Mouse (Mus musculus) thymus, postnatal 4 days (tissue): ENCODE results near the gene Mical2.

Experiments
- DNase-seq: peaks from one replicate; pipeline ENCODE4 v3.0.0; 2021

The Mical2 gene

DNA sequence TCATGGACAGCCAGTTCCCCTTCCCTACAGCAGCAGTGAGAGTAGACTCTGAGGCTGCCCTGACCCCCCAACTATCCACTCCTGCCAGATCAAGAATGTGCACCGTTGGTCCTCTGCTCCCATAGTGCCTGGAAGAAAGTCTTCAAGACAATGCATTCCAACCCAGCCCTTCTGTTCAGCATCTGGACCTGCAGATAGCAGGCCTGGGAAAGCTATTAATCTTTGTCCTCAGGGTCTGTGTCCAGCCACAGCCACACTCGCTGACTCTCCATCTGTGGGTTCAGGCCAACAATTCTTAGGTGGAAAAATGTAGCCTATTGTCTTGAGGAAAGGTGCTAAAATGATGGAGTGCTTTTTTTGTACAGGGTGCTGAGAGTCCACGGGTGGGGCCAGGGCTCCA, 54.8 kb downstream of the Mical2 start:
- no peak for DNase-seq

DNA sequence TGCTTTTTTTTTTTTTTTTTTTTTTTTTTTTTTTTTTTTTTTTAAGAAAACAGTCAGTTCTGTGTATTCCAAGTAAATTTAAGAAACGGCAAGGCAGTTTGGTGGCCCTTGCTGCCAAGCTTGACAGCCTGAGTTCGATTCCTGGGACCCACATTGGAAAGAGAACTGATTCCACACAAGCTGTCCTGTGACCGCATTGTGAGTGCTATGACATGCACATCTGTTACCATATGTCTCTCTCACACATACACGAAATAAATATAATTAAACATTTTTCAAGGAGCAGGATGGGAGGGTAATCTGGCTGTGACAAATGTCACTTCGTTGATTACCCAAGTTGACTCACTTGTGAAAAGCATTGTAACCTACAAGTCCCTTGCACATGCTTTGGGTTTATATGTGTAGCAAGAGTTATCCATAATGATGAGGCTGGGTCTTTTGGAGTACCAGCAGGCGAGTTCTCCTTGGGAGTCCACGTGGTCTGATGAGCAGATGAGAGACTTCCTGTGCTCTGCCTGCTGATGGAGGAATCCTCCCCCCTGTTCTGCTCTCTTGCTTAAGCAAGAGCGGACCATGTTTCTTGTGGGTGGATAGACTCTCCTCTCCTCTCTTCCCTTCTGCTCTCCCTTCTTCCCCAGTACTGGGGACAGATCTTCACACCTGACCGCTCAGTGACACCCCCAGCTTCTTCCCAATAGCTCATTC, 58.1 kb downstream of the Mical2 start:
- DNase-seq = no peak

DNA sequence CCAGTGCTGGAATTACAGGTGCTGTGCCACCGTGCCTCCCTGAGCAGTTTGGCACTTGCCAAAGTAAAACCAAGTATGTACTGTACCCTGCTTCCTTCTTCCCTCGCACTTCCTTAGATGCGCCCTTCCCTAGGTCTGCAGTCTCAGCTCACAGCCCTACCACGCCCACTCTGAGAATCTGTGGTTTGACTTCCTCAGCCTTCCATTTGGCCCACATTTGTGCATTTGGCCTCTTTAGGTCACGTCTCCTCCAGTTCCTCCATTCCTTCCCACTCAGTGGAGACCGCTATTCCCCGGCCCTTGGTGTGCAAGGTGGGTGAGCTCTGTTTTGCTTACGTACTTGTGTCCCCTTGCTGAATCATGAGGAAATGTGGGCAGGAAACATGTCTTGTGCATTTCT, 59.9 kb downstream of the Mical2 start:
- DNase-seq = peak; percentile 19

DNA sequence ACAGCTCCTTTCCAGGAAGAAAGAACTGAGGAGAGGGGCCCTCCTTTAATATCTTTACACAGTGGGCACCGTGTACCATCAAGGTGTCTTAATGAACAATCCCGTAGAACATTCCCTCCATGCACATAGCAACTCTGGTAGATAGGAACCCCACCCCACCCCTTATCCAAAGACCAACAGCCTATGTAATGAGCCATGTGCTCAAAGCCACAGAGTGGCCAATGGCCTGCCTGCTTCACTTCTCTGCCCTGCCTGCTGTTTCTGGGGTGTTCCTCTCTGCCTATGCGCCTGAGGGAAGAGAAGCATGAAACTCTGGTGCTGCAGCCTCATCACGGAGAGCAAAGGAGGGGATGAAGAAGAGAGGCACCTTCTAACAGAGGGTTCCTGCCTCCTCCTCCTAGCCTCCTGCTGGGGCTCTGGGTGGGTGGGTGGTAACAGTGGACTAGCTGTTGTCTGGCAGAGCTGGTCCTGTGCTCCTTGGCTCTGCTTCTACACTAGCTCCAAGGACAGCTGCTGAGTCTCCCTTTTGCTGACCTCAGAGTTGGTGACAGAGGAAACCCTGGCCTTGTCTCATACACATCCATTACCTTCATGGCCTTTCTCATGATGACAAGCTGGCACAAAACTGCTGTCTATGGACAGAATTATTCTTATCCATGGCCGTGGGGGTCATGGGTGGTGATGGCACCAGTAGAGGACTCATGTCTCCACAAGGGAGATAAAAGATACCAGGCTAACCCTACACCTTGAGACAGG, 62.9 kb downstream of the Mical2 start:
- DNase-seq = no peak

DNA sequence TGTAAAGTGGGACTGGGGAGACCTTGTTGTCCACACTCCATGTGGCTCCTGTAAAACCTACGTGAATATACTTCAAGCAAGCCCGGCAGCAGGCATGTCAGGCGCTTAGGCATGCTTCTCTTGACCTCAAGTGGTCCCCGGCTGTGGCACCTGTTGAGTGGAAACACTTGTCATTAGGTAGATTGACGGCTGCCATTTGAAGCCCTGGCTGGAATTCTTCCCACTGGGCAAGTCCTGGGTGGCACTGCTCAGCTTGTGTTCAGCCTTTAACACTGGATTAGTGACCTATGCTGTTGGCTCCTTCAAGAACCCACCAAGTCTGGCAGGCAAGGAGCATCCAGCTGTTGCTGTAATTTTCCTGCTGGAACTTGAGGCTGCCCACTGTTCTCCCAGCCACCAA, 63.9 kb downstream of the Mical2 start:
- DNase-seq = no peak

DNA sequence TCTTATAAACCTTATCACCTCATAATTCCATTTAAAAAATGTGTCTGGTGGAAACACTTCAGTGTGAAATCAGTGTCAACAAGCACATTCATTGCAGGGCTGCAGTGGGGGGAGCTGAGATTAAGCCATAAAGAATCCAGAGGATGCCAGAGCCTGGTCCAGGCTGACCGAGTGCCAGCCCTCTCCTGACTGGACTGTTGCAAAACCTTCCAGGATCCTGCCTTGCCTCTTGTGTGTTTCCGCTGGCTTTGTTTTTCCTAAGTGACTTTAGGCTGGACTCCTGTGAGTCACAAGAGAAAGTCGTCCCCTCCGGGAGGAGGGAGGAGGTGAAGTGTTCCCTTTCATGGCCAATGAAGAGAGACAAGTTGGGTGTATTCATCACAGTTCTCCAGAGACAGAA, 64.3 kb downstream of the Mical2 start:
- DNase-seq = no peak

DNA sequence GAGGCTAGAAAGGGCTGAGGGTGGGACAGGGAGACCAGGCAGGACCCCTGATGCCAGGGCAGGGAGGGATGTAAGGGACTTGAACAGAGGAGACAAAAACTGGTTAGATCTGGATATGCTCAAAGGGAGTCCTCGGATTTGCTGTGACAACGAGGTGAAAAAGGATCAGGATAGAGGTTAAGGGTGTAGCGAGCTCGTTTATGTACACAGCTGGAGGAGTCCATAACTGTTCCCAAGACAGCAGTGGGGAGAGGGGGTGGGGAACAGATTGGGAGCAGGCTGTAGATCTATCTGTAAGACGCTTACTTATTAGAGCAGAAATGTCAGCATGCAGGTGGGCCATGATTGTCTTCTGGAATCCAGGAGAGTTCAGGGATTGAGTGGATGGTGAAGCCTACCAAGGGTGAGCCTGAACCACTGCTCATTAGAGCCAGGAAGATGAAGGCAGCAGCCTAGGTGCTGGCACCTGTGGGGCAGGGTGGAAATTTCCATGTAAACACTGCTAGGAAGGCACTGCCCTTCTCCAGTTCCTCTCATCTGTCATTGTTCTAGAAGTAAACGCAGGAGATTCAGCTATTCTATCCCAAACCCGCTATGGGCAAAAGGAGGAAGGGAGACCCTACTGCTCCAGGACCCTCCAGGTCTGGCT, 67.9 kb downstream of the Mical2 start:
- no peak for DNase-seq

DNA sequence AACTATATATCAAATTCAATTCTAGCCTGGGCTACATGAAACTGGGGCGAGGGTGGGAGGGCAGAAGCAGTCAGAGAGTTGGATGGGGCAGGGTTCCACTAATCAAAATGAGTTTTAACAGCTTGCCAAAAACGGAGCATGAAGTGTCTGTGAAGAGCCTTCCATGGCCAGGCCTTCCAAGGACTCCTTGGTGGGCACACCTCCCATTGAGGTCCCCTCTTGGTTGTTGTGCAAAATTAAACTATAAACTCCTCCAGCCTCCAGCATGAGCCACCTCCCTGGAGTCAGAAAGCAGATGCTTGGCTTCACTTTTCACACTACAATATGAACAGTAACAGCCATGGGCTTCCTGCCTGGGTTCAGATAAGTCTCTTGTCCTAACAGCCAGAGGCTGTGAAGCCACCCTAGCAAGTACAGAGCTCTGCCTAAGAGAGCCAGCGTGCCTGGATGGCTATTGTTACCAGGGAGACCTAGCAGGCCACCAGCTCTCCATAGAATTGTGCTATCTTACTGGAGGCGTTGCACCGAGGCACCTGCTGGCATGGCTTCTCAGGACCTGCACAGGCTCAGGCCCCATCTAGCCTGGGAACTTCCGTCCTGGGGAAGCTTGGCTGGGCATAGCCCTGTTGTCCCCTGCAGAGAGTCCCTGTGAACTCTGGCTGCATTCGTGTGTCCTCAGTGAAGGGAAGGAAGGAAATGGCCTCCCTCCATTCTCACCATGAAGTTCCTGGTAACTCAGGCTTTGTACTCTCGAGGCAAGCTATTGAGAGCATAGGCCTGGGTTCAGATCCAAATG, 70.0 kb downstream of the Mical2 start:
- DNase-seq = no peak

DNA sequence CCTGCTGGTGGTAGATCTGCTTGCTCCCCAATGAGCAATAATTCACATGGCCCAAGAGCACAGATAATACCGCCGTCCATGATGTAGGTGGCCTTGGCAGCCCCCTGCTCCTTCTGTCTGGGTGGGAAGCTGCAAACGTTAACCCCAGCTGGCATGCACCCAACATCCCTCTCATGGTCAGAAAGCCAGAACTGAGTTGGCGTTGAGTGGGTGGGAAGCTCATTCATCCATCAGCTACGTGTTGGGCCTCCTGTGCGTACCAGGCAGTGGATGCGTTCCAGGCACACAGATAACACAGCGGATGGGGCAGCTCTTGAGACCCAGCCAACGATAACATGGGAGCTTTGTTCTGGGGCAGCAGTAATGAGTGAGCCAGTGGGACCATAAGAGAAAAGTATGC, 72.4 kb downstream of the Mical2 start:
- DNase-seq = no peak

DNA sequence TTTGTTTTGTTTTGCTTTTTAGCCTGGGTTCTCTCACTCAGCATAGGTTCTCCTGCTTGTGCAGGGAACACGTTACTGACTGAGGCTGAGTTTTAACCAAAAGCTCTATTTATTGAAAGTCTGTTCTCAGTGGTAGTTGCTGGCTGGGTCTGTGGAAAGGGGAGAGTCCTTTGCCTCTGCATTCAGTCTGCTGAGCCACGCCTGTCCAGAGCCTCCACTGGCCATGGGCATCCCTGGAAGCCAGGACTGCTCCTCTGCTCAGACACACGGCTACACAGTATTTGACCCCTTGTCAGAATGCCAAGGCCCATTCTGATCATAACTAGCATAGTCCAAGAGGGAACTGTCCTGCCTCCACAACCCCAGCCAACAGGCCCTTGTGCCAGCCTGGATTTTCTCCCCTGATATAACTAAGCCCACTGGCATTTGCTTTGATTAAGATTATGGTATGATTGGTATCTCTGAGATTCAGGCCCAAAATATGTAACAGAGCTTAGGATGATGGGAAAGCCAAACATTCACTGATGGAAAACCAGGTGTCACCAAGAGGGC, 73.3 kb downstream of the Mical2 start:
- DNase-seq = no peak

DNA sequence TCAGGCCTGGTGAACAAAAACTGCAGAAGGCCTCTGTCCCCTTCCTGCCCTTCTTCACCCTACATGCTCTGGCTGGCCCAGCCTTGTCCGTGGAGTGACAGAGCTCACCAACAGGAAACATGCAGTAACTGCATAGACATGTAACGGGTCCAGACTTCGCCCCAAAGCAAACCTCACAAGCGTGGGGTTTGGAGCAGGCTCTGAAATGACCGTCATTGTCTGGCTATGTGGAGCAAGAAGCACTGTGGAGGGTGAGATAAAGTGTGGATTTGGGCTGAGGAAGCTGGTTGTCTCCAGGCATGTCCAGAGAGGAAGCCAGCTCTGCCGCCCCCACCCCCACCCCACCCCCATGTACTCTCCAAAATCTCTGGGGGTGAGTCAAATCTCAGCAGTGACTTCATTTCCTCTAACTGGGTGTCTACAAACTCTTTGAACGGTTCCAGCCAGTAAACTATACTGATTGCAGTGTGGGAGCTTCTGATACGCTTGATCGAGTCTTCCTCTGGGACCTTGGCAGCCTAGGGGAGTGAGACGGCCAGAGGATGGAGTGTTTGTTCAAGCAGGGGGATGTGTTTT, 74.0 kb downstream of the Mical2 start:
- DNase-seq = no peak

DNA sequence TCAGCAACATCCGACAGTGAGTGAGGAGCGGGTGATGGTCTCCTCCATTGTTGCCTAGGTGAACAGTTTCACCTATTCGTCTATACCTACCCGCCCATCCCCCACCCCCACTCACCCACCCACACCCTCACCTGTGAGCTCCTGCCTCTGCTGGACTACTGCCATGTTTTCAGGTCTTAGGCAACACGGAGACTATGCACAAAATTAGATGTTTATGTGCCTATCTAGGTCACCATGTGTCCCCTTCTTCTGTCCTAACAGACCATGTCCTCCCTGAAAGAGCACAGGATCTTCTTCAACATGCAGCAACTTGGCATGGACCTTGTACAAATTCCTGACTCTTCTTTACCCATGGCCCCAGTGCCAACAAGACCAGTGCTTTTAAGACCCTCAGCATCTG, 74.5 kb downstream of the Mical2 start:
- DNase-seq = no peak

DNA sequence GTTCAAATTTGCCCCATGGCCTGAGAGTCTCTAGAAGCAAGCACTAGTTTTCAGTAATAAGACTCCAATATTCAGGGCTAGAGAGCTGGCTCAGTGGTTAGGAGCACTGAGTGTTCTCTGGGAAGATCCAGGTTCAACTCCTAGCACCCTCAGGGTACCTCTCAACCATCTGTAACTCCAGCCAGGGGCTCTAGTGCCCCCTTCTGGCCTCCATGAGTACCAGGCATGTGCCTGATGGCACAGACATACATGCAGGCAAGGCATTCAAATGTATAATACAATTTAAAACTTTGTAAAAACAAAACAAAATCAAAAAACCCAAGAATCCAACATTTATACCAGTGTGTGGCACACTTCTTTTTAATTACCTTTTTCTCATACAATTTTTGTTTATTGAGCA, 75.4 kb downstream of the Mical2 start:
- no peak for DNase-seq

DNA sequence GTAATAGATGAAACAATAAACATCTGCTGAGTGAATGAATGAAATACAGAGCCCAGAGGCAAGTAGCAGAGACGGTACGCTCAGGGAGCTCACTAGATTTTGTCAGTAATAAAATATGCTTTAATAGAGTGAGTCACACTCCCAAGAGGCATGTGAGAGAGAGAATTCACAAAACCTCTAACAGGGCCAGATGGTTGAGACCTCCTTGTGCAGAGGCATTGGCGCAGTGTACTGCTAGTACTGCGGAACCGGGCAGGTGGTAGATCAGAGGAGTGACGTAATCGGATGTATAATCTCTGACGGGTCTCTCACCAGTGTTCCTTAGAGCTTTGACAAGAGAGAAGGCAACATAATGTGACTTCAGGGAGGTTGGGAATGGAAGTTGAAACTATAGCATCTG, 78.7 kb downstream of the Mical2 start:
- no peak for DNase-seq

DNA sequence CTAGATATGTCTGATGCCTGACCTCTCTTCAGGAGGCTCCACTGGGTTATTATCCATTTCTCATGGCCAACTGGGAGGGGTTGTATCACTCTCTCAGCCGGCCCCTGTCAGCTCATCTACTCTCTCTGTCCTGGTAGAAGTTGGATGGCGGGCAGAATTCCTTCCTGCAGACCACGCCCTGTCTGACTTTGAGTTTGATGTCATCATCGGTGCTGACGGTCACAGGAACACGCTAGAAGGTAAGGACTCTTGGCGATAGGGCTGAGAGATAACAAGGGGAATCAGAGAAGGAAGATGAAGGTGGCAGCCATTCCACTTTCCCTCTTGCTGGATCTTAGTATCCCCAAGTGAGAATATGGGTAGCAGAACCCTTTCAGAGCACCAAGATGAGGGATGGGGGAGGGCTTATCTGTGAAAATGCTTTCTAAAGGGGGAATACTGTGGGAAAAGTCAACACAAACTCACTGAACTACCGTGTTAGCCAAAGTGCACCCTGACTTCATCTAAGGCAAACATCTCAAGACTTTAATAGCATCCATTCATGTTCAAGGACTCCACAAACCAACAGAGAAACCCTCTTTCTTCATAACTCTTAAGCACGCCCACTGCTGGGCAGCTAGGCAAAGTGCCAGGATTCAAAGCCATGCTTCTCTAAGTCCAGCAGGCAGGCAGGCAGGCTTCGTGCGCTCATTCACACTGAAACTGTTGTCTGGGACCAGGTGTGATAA, 83.8 kb downstream of the Mical2 start:
- DNase-seq = no peak

DNA sequence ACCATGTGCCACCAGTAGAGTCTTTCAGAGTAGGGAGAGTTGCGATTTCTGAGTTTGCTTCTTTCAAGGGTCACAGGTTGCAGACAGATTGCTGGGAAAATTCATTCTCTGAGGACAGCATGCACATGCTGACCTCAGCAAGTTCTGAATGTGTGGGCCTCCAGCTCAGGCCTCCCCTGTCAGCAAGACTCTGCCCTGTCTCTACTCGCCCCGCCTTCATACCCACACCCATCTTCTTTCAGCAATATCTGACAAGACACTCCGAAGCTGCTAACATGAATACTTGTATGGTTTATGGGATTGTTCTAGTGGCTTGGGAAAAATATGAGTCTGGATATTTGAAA, 84.3 kb downstream of the Mical2 start:
- no peak for DNase-seq

DNA sequence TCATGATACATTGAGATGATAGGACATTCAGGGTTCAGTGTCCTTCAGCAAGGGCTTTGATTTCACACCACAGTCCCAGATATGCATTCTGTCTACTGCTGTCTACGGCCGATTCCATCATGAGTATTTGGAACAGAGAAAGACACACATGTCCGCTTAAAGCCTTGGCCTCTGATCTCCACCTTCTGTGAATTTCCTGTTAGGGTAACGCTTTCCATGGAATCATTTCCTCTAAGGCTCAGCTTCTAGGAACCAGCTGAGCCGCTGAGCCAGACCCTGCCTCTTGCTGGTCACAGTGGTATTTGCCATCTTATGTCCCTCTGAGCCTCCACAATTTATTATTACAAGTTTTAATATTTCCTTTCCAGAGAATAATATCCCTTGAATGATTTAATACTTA, 87.6 kb downstream of the Mical2 start:
- no peak for DNase-seq

DNA sequence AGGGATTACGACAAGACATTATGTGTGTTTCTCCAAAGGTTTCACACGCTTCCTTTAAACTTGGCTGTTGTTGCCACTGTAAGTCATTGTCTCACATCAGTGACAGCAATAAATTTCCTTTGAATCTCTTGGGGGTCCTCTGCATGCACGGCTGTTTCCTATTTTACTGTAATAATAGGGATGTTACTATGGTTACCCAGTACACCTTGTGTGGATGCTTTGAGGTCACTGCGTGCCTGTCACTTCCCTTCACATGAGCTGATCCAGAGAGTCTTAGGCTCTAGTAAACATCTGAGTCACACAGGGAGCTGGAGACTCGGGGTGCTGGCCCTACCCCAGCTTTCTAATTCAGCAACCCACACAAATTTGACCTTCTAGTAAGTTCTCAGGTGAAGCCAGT, 88.0 kb downstream of the Mical2 start:
- no peak for DNase-seq

DNA sequence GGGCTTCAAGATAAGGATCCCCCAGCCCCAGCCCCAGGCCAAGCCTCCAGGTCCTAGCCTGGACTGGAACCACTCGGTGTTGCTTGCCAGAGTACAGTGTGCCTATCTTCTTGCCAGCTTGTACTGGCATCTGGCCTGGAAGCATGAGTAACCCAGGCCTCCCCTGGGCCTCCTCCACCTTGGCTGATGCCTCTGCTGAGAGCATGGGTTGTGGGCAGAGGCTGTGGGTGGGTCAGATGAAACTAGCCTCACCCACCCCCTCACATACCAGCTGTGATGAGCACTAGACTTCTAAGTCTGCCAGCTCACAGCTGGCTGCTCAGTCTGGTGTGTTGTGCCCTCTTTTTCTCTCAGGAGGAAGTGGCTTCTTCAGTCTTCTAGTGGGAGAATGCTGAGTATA, 90.6 kb downstream of the Mical2 start:
- peak; percentile 64 for DNase-seq

DNA sequence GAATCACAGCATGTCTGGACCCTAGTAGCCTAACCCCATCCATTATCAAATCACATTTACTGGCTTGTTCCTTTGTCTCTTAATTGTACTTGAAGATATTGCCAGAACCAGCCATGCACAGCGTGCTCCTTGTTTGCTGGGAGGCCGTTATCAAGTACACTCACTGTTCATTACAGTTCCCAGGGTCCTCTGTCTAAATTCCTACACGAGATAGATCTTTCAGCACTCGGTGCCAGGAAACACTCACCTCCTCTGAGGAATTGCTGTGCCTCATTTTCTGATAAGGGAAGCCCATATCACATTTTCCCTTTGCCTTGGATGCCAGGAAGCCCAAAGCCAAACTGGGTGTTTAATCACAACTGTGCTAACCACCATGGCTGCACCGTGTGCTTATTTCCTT, 91.8 kb downstream of the Mical2 start:
- no peak for DNase-seq

DNA sequence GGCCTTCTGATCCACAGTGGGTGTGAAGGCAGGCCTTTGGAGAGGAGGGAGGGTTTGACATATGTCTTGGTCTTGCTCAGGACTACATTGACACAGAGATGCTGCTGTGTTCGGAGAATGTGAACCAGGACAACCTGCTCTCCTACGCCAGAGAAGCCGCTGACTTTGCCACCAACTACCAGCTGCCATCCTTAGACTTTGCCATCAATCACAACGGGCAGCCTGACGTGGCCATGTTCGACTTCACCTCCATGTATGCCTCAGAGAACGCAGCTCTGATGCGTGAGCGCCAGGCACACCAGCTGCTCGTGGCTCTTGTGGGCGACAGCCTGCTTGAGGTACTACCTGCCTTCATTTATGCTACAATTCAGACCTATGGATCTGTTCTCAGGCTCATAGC, 92.7 kb downstream of the Mical2 start:
- DNase-seq = peak; percentile 38

DNA sequence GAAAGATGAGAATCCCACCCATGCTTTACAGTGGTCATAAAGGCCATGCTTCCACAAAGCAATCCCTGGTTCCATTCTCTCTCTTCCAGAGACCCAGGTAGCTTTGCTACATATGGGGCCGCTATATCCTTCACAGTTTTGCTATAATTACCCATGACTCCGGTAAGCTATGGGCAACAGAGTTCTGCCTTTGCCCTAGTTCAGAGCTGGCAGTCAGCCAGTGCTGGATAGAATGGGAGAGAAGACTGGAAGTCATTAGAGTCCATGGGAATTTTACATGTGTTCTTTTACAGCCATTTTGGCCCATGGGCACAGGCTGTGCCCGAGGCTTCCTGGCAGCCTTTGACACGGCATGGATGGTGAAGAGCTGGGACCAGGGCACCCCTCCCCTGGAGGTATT, 93.8 kb downstream of the Mical2 start:
- no peak for DNase-seq
